Mouse (Mus musculus) retina, adult 2 months (tissue): Measurements from ENCODE around the gene Xpnpep1.

Source experiments
- DNase-seq: peaks from one replicate; pipeline ENCODE4 v3.0.0-alpha.2; 2012; ENCODE audit warnings: low read depth, low spot score

Xpnpep1 gene

GRCm38 (mm10) chr19:53040164-53041132, at the start of gene Xpnpep1:
Gene Xpnpep1, minus strand, starts transcription at chr19:53040214.
- DNase-seq = no peak

- no peak for DNase-seq
Measured at GRCm38 (mm10) chr19:53087268-53088143, 47.5 kb upstream of the Xpnpep1 start.

DNA sequence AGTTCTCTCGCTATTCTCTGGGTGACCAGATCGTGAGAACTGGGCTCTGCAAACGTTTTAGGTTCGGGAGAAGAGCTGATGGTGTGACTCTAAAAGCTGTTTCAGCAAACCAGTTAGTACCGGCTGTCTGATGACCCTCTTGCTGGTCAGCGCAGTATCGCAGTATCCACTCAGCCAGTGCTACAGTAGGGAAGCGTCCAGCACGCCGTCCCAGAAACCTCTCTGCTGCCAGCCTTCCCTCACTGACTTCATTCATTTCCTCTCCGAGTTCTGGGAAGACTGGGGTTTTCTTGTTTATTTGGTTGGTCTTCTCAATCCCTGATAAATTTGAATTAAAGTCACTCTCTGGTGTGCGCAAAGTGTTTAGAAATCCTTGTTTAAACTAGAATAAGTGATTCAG, 46.8 kb upstream of the Xpnpep1 start:
- DNase-seq = no peak

DNA sequence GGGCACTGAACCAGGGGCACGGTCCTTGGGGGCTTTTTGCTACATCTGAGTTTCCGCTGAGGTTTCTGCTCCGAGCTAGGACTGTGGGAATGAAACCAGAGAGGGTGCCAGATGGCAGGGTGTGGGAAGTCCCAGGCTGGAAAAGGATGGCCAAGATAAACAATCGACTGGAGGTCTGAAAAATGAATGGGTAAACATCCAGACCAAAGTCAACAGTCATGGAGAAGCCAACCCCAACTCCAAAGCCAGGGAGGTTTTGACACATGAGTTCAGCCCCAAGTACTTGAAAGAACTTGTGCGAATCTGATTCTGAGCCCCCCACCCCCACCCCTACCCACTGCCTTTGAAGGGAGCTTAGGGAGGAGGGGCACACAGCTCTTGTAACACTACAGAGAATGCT, 44.7 kb upstream of the Xpnpep1 start:
- DNase-seq = no peak

GRCm38 (mm10) chr19:53082862-53083261, 42.8 kb upstream of the Xpnpep1 start:
- DNase-seq = no peak

DNA sequence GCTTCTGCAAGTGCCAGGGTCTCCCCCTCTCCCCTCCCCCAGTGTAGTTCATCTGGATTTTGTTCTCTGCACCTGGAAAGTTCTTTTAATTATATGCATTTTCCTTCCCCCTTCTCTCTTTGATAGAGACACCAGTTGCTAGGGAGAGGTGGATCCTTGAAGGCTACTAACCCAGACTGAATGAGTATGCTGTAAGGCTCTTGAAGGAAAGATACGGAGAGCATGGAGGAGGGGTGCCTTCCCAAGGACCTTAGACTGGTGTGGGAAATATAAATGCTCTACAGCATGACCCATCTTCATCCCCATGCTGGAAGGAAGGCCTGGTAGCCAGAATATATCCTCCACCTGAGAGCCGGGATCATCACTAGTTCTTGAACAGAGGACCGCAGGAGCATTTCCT, 41.3 kb upstream of the Xpnpep1 start:
- DNase-seq = no peak

GRCm38 (mm10) chr19:53080921-53081320, 40.9 kb upstream of the Xpnpep1 start:
- no peak for DNase-seq

DNA sequence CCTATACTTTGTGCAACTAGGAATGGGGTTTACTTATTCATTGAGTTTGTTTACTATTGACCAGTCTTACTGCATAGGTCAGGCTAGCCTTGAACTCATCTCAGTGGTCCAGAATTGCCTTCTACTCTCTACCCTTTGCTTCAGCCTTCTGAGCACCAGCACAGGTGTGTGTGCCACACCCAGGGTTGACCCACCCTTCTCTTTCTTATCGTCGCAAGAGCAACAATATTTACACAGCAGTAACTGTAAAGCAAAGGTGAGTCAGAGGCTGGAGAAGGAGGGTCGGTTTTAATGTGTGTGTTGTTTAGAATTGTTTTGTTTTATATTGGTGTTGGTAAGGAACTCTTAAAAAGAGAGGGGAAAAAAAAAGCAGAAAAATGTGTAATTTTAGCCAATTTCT, 40.5 kb upstream of the Xpnpep1 start:
- DNase-seq = no peak

DNA sequence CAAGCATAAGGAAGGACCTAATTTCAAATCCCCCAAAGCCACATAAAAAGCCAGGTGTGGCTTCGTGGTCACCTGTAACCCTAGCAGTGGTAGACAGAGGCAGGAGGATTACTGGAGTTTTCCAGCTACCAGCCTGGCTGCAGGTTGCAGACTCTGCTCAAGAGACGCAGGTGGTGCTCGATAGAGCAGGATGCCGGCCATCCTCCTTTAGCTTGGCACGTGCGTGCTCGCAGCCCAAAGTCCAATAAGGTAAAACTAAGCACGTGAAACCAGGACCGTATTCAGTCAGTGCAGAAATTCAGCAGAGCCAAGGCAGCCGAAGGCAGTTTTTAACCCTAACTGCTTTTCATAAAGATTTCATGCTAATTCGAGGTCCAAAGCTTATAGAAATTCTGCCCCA, 40.0 kb upstream of the Xpnpep1 start:
- DNase-seq = no peak

DNA sequence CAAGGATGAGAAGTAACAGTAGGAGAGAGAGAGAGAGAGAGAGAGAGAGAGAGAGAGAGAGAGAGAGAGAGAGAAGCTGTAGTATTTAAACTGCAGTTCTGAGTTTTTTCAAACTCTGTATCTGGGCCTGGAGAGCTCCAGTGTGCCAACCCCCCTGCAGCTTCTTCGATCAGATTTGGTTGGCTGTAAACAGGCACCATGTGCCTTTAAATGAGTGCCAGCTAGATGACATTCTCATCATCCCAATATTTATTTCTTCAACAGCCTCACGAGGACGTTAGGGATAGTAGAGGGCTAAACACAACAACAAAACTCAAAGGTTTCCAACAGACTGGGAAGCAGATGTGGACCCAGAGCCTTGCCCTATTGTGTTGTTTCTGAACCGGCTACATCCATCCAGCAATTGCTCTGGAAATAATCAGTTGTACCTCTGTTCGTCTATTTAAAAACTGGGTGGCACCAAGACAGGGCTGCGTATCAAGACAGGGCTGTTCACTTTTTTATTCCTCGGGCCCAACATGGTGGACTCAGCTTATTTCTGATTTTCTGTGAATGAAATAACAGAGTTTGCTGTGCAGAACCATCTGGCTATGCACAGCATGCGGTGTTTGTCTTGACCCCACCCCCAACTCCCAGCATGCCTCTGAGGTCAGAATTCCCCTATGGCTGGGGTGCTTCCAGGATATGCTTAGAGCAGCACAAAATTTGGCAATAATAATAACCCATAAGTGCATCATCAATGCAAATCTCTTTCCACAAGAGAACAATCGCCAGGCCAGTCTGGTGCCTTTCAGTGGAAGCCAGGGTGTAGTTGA, 38.5 kb upstream of the Xpnpep1 start:
- DNase-seq = no peak

GRCm38 (mm10) chr19:53077278-53077677, 37.3 kb upstream of the Xpnpep1 start:
- DNase-seq = no peak

DNA sequence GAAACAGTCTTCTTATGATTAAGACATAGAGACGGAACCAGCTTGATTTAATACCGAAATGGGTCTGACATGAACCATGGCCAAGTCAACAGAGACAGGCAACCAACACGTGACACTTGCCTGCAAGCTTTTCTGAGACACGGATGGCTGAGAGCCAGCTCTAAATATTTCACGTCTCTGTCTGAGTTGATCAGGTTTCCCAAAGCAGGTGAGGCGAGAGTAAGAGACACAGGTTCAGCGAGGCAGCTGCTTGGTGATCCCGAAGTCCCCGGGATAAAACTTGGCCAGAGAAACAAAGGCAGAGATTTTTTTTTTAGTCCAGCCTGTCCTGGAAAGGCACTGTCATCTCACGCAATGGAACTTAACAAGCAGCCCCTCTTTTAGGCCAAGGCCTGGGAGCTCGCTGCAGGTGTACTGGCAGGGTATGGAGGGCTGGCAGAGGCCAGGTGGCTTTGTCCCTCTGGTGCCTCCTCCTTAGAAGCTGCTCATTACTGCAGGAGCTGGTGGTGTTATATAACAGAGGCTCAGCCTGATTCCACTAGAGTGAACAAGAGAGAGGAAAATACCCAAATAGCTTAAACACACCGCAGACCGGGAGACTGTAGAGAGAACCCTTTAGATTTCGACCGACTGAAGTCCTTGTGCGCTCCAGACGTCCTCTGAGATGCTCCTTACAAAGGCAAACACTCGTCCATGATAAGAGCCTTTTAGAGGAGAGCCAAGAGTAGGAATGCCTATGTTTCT, 36.4 kb upstream of the Xpnpep1 start:
- DNase-seq = no peak

DNA sequence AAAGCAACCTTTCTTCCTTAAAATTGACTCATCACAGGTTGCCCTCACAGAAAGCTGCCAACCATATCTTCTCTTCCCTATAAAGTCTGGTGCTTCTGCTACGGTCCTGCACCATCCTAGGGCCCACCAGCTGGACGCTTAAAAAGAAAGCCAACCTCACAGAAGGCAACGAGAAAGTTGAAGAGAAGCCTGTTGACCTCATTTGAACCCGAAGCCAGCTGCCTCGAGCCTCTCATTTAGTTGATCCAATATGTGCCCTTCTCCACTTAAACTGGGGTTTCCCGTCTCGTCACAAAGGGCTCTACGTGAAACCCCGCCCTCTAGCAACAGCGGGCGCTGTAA, 35.9 kb upstream of the Xpnpep1 start:
- no peak for DNase-seq

GRCm38 (mm10) chr19:53074899-53075722, 35.1 kb upstream of the Xpnpep1 start:
- no peak for DNase-seq

- DNase-seq = no peak
Measured at GRCm38 (mm10) chr19:53073521-53073920, 33.5 kb upstream of the Xpnpep1 start.

DNA sequence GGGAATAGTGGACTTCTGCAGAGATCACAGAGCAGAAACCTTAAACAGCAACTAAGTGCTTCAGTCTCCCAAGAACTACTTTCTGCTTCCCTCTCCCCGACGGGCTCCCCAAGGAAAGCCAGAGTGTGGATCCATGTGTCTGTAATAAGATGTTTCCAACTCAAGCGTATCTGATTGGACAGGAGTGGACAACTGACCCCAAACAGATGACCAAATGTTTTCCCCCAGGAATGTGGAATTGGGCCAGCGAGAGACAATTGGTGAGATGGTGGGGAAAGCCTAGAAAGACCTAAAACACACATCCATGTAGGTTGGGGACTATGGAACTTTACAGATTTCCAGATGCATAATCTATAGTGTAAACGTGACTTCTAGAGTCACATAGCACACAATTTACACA, 32.4 kb upstream of the Xpnpep1 start:
- no peak for DNase-seq

DNA sequence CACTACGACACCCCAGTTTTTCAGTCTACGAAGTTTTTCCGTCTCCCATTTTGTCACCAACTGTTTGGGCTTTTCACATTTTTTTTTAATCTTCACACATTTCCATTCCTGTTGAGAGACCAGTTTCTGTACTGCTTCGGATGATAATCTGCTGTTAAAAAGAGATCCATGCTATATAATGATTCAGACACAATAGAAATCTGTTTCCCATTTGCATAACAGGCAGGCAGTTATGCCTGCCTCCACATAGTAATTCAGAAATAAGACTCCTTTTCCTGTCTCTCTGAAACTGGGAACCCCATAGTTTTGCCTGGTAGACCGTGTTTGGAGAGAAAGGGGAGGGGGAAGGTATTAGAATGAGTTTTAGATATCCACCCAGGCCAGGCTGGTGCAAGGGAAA, 31.6 kb upstream of the Xpnpep1 start:
- DNase-seq = no peak

DNA sequence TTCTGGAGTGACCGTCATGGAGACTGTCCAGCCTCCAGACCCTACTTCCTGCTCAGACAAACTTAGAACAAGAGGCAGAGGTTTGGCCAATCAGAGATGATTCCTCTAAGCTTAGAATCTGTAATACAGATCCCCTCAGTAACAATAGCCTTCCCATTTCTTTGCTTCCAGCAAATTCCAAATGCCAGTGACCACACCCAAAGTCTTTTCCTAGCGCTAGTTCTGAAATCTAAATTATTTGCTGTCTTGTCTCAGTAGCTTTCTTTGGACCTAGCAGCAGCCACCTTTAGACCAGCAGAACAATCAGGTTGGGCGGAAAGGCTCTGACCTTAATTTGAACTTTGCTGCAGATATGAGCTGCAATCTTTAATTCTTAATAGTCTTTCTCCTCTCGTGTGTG, 30.9 kb upstream of the Xpnpep1 start:
- no peak for DNase-seq

DNA sequence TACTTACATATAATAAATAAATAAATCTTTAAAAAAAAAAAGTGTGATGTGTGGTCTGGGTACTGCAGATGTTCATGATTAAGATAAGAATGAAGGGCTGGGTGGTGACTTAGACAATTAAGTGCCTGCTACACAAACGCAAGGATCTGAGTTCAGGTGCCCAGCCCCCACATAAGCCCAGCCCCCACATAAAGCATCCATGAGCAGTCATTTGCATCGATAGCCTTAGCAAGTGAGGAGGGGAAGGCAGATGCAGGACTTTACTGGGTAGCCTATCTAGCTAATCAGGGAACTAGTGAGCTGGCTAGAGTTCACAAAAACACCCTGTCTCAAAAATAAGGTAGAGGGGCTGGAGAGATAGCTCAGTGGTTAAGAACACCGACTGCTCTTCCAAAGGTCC, 29.4 kb upstream of the Xpnpep1 start:
- DNase-seq = no peak

DNA sequence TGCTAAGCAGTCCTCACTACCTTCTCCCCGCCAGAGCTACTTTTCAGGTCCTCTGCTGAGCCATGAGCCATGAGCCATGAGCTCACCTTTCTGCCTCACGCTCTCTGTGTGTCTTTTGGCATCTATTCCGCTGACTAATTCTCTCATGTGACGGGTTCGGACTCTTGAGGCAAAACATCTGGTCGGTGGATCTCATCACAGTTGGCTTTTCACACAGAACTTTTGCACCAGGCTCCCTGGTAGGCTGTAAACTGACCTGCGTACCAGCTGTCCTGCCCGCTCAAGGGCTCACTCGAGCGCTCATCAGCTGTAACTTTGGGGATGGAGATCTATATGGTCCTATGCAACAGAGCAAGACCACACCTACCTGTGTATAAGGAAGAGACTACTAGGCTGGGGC, 26.9 kb upstream of the Xpnpep1 start:
- DNase-seq = no peak
